Mouse (Mus musculus) neural tube, embryonic 13.5 days (tissue): Measurements from ENCODE around the gene Mapkap1. TPM values are rescaled to one million over a fixed set of nuclear protein-coding genes. Genes with fewer than 3 reads are reported as not detected.
A peak's percentile ranks its signal among the peaks of the same experiment; 100 is the strongest.

Experiments
- ATAC-seq: fragments of 200-750 bp; cut with Nextera tagmentation; 2 replicates; pipeline ENCODE4 v1.8.0; 2017; ENCODE audit warnings: low read depth, mild to moderate bottlenecking, moderate TSS enrichment, moderate library complexity
- H3K27ac ChIP-seq: fragments of 300-500 bp; sonication (generic); replicated peaks from 2 replicates; pipeline ENCODE4 v1.5.1; 2015; ENCODE audit warnings: moderate library complexity, mild to moderate bottlenecking, inconsistent platforms
- H3K27me3 ChIP-seq: fragments of 300-500 bp; sonication (generic); 2 replicates; pipeline ENCODE4 v1.6.1; 2015; ENCODE audit warnings: mild to moderate bottlenecking, inconsistent platforms
- H3K36me3 ChIP-seq: fragments of 300-500 bp; sonication (generic); 2 replicates; pipeline ENCODE4 v1.6.1; 2015; ENCODE audit warnings: mild to moderate bottlenecking, inconsistent platforms
- H3K4me1 ChIP-seq: fragments of 300-500 bp; sonication (generic); replicated peaks from 2 replicates; pipeline ENCODE4 v1.6.1; 2015; ENCODE audit warnings: inconsistent platforms
- H3K4me2 ChIP-seq: fragments of 300-500 bp; sonication (generic); 2 replicates; pipeline ENCODE4 v1.6.1; 2015; ENCODE audit warnings: inconsistent platforms, mild to moderate bottlenecking, moderate library complexity
- H3K4me3 ChIP-seq: fragments of 300-500 bp; sonication (generic); 2 replicates; pipeline ENCODE4 v1.5.1; 2015; ENCODE audit warnings: mild to moderate bottlenecking, inconsistent platforms
- H3K9ac ChIP-seq: fragments of 300-500 bp; sonication (generic); 2 replicates; pipeline ENCODE4 v1.6.1; 2015; ENCODE audit warnings: moderate library complexity, mild to moderate bottlenecking, inconsistent platforms
- H3K9me3 ChIP-seq: fragments of 300-500 bp; sonication (generic); 2 replicates; pipeline ENCODE4 v1.6.1; 2016; ENCODE audit warnings: inconsistent platforms
- WGBS: fragments of 180-500 bp; shearing (Covaris S2); methylation state at CpG from one replicate; pipeline ENCODE4 v1.1.7; 2015; 5-methylcytosine and 5-hydroxymethylcytosine counted together
- polyA plus RNA-seq: library from polyadenylated mRNA; unstranded; fragments of >200 nt; fragmentation: Nextera tagmentation; extraction: Ambion mirVana; gene quantifications from 2 replicates; pipeline ENCODE4 v1.2.1, GENCODE M21; 2015

The Mapkap1 gene
- polyA plus RNA-seq, 1 experiment from 2014 or later = 89.6 TPM

DNA sequence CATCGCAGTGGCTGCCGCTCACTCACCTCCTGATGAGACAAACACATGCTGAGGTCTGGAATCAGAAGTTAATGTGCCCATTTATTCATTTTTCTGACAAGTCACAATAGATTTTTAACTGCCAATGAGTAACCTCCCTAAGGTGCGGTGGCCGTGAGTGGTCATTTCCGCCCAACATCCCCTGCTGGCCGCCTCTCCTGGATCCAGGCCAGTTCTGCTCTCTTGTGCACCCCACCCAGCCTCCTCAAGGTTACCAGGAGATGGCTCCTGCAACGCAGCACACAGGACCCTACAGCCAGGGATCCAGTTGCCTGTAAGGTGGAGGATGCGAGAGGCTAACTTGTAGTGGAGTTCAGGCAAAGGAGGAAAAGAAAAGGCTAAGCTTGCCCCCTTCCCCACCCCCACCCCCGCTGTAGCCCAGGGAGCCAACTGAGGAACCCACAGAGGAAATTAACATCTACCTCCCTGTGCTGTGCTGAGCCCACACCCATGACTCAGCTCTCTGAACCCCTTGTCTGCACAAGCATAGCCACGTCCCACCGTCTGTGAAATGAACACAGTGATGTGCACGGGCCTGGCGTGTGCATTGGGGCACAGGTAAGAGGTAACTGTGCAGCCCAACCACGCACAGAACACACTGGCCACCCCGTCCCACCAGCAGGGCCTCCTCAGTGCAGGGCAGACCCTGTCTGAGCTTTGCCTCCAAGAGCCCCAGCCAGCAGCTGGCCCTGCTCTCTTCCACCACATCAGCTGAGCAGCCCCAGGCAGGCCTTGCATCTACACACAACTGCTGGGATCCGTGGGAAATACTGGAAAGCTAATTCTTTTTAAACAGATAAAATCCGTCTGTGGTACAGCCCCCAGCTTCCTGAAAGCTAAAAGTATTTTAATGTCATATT lies 221.0 kb downstream of the Mapkap1 start:
- no peak for ATAC-seq
- WGBS = 73% methylated on average over 17 of the region's 17 CpGs
- Histone ChIP-seq H3K36me3 (peaks cover 10% of the 10 kb centered on the region), H3K4me1 (peaks cover 17% of the 10 kb centered on the region), H3K9me3 (no peaks in the 10 kb centered on the region), H3K4me2 (no peak overlapping the region), H3K27ac (no peak overlapping the region), H3K27me3 (no peaks in the 10 kb centered on the region), H3K9ac (no peak overlapping the region), H3K4me3 (no peak overlapping the region)

DNA sequence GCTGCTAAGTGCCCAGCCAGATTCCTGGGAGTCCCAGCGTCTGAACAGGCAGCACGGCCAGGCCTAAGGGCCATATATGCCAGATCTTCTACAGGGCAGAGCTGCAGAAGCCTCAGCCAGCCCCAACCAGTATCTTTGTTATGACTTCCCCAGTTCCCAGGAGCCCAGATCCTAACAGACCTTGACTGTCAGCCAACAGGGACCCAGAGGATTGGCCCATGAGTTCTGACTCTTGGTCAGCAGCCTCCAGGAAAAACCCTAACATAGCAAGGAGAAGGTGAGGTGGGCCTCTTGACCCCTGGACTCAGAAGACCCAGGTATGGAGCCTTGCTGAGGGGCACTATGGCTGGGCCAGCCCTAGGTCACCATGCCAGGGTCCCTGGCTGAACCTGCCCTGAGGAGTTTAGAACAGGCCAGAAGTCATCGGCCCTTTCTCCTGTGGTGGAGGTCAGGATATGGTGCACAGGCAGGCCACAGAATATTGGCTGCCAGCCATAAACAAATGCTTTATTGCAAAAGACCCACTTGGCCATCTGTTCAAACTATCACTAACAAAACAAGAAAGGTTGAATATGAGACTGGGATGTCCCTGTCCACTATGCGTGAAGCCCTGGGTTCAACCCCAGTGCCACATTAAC lies 222.5 kb downstream of the Mapkap1 start:
- no peak overlapping the region for H3K4me2 ChIP-seq
- peaks cover 7% of the 10 kb centered on the region; the same call in 1 of the 2 replicates for H3K4me1 ChIP-seq
- no peak overlapping the region for H3K27ac ChIP-seq
- no peak overlapping the region for H3K4me3 ChIP-seq
- ATAC-seq = no peak
- H3K9me3 ChIP-seq = no peaks in the 10 kb centered on the region
- no peak overlapping the region for H3K9ac ChIP-seq
- WGBS = 86% methylated on average over 4 of the region's 4 CpGs
- H3K27me3 ChIP-seq = no peaks in the 10 kb centered on the region
- H3K36me3 ChIP-seq = peaks cover 10% of the 10 kb centered on the region

DNA sequence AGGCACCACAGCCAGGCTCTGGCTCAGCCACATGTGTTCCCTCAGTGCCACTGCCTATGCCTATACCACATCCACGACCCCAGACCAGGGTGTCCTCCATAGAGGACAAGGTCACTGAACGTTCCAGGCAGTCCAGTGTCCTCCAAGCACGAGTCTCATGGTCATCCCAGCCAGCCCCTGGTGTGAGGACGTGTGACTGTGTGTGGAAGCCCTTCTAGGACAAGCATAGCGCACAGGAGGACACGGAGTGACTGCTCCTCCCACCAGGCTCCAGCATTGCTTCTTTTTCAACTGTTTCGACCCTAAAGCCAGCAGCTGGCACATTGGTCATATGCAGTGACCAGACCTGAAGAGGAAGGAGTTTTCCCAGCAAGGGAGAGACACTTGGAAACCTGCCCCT lies 223.2 kb downstream of the Mapkap1 start:
- no peak overlapping the region for H3K9ac ChIP-seq
- H3K27me3 ChIP-seq = no peaks in the 10 kb centered on the region
- H3K4me1 ChIP-seq = peaks cover 7% of the 10 kb centered on the region; the same call in 1 of the 2 replicates
- H3K9me3 ChIP-seq = no peaks in the 10 kb centered on the region
- H3K36me3 ChIP-seq = peaks cover 10% of the 10 kb centered on the region
- H3K4me3 ChIP-seq = no peak overlapping the region
- 73% methylated on average over 7 of the region's 7 CpGs for WGBS
- no peak overlapping the region for H3K27ac ChIP-seq
- no peak overlapping the region for H3K4me2 ChIP-seq
- no peak for ATAC-seq

DNA sequence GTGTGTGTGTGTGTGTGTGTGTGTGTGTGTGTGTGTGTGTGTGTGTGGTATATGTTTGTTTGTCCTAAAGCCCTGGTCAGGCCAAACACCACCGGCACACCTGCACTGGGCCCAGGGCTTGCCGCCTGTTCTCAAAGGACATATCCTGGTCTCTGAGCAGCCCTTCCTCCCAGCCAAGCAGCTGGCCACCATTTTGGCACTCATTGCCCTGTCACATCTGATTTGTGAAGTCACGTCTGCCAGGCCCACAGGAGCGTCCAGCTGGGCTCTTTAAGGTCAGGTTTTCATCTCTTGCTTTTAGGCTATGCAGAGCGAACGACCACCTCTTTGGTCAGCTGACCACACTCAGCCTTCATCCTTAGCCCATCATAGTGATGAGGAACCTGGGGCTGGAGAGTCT lies 223.9 kb downstream of the Mapkap1 start:
- no peak for ATAC-seq
- Histone ChIP-seq H3K4me3 (no peak overlapping the region), H3K36me3 (0 out of 2 replicates have a peak, but pooled peaks cover 4% of the 10 kb centered on the region), H3K27me3 (no peaks in the 10 kb centered on the region), H3K4me2 (no peak overlapping the region), H3K4me1 (peaks cover 10% of the 10 kb centered on the region), H3K9ac (no peak overlapping the region), H3K27ac (no peak overlapping the region), H3K9me3 (no peaks in the 10 kb centered on the region)
- WGBS = 79% methylated on average over 6 of the region's 6 CpGs

DNA sequence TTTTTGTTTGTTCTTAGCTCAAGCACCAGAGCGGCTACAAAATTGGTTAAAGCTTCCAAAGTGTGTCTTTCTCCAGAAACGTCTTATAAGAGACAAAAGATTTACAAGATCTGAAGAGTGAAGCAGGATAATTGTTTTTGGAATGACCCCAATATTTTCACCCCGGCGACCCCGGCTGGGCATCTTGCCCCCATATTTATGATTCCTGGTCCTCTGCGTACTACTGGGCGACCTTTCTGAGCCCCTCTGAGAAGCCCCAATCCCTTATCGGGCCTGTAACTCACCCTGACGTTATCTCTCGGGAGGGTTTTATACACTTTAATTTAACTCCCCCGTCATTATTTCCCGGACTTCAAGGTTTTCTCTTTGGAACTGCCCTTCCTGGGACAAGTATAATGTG lies 225.5 kb downstream of the Mapkap1 start:
- 72% methylated on average over 12 of the region's 12 CpGs for WGBS
- no peak overlapping the region for H3K27ac ChIP-seq
- ATAC-seq = no peak
- no peak overlapping the region for H3K4me3 ChIP-seq
- H3K4me2 ChIP-seq = no peak overlapping the region
- H3K9ac ChIP-seq = no peak overlapping the region
- H3K36me3 ChIP-seq = no peaks in the 10 kb centered on the region
- H3K4me1 ChIP-seq = peaks cover 17% of the 10 kb centered on the region
- H3K27me3 ChIP-seq = no peaks in the 10 kb centered on the region
- no peaks in the 10 kb centered on the region for H3K9me3 ChIP-seq

DNA sequence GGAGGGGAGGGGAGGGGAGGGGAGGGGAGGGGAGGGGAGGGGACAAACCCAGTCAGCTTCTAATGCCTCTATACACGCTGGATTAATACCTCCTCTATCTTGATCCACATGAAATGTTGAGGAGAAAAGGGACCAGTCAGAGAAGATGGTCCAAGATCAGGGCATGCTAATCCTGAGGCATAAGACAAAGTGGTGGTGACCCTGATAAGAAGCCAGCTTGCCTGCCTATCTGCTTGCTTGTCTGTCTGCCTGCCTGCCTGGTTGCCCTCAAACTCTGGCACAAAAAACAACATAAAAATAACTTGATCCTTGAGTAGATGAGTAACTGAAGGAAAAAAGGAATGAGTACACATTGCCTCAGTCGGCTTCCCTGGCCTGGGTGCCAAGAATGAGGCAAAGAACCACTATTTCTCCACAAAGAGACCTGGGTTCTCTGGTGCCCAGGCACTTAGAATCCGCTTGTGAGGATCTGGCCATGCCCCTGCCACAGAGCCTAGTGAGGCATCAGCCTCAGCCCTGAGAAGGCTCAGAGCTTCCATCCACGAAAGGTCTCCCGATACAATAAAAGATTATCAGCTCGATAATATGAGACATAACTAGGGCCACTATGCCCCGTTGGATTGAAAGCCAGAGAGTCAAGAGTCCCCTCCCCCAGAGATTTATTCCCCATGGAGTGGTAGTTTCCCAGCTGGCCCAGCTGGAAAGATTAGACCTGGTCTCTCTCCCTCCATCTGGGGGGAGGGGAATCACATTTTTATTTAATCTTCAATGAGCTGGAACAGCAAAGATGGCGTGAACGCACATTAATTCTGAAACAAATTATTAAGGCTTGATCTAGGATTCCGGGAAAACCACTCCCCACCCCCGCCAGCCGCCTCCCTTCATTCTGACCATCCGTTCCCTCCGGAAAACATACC lies 228.9 kb downstream of the Mapkap1 start:
- Histone ChIP-seq H3K27ac (0 out of 2 replicates have a peak overlapping the region, but pooled peaks have one; percentile 4), H3K9ac (no peak overlapping the region), H3K9me3 (no peaks in the 10 kb centered on the region), H3K27me3 (peaks cover 5% of the 10 kb centered on the region; the same call in 1 of the 2 replicates), H3K4me3 (no peak overlapping the region), H3K4me2 (no peak overlapping the region), H3K36me3 (no peaks in the 10 kb centered on the region), H3K4me1 (peaks cover 21% of the 10 kb centered on the region)
- WGBS = 61% methylated on average over 14 of the region's 14 CpGs
- no peak for ATAC-seq

DNA sequence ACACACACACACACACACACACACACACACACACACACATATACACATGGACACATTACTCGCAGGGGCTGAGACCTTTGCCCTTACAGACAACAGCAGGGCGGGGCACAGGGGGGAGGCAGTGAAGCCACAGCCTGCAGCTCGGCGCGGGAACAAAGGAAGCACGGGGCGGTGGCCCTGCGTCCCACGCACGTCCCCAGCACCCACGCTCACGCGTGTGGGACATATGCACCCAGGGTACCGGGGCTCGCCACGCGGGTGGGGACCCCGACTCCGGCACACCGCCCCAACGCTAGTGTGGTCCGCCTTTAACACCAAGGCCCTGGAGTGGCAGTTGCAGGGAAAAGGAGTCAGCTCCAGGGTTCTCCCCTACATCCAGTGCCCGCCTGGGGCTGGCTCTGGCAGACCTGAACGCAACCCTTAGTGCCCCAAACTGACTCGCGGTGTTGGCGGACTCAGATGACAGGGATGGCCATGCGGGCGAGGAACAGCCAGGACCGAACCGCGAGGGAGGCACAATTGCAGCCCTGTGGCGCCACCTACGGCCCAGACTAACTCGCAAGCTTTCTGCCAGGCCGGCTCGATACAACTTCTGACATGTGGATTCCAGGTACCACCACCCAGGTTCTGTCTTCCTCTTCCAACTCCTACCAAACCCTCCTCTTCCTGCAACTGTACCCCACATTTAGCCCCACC lies 232.5 kb downstream of the Mapkap1 start:
- peaks cover 28% of the 10 kb centered on the region for H3K4me1 ChIP-seq
- H3K4me2 ChIP-seq = peak overlapping the region; percentile 87
- peak overlapping the region; percentile 40 for H3K4me3 ChIP-seq
- peak overlapping the region; percentile 54; the same call in 1 of the 2 replicates for H3K27ac ChIP-seq
- peak; percentile 70 for ATAC-seq
- WGBS = 11% methylated on average over 37 of the region's 37 CpGs
- no peaks in the 10 kb centered on the region for H3K9me3 ChIP-seq
- peaks cover 5% of the 10 kb centered on the region; the same call in 1 of the 2 replicates for H3K27me3 ChIP-seq
- H3K36me3 ChIP-seq = no peaks in the 10 kb centered on the region
- peak overlapping the region; percentile 74 for H3K9ac ChIP-seq

DNA sequence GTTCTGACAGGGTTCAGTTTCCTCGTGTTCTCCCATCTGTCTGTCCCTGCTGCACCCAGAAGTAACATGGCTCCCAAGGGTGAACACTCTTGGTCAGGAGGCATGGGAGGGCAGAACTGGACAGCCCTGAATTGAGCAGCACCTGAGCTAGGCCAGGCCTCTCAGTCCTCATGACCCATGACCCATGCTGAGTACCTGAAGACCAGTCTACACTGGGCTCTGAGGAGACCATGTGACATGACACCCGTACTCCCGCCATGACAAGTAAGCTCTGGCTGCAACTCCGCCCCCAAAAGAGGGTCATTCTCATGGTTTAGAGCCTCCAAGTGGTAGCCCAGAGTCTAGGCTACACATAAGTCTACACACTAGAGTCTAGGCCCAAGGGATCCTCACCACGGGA lies 233.2 kb downstream of the Mapkap1 start:
- Histone ChIP-seq H3K9ac (no peak overlapping the region), H3K4me1 (peaks cover 28% of the 10 kb centered on the region), H3K9me3 (no peaks in the 10 kb centered on the region), H3K36me3 (no peaks in the 10 kb centered on the region), H3K4me3 (no peak overlapping the region), H3K27me3 (peaks cover 5% of the 10 kb centered on the region; the same call in 1 of the 2 replicates), H3K27ac (no peak overlapping the region), H3K4me2 (no peak overlapping the region)
- no peak for ATAC-seq
- WGBS = 73% methylated on average over 5 of the region's 5 CpGs

DNA sequence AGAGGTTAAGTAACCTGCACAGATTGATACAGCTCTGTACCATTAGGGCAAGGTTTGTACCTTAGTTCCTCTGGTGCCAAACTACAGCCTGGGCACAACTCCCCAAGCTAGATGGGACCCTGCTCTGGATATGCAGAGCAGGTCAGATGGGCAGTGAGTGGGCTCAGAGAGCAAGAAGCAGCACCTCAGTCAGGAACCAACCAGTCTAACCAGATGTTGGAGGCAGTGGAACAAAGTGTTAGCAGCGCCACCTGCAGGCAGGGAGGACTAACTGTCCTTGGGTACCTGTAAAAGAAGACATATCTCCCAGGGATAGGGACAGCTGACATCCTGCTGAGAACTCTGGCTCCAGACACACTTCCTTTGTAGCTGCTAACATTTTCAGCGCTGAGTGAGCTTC lies 235.8 kb downstream of the Mapkap1 start:
- Histone ChIP-seq H3K27me3 (peaks cover 9% of the 10 kb centered on the region), H3K27ac (no peak overlapping the region), H3K36me3 (no peaks in the 10 kb centered on the region), H3K4me3 (no peak overlapping the region), H3K9me3 (no peaks in the 10 kb centered on the region), H3K4me1 (peaks cover 34% of the 10 kb centered on the region), H3K9ac (no peak overlapping the region), H3K4me2 (no peak overlapping the region)
- 39% methylated on average over 2 of the region's 2 CpGs for WGBS
- ATAC-seq = no peak

DNA sequence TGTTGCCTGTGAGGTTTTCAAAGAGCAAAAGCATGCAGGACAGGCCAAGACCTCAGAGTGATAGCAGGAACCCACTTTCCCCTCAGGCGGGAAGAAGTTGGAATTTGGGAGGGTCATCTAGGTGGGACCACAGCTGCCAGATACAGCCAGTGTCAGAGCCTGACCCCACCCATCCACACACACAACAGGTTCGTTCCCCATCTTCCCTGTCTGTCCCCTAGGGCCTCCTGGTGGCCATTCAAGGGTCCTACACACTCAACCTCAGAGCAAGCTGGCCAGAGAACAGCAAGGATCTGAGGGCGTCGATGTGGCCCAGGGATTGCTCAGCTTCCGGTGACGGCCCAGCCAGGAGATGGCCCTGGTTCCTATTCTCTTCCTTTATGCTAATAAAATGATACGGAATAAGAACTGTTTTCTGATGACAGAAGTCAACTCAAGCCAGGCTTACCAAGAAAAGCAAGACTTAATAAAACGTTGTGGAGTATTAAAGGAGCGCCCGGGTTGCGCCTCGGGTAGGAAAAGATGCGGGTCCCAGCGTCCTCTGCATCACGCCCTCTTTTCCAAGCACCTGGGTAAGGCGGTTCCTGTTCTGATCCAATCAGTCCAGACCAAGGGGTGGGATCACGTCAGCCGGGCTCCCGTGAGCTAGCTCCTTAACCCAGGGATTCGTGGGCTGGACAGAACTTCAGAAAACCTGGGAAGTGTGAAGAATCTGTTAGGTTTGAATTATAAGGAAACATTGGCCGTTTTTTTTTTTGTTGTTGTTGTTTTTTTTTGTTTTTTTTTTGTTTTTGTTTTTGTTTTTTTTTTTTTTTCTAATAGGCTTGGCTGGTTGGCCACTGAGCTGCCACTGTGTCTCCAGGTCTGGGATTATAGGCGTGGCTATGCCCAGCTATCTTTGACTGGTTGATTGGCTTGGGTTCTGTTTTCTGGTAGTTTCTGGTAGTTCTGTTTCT lies 238.3 kb downstream of the Mapkap1 start:
- peaks cover 34% of the 10 kb centered on the region for H3K4me1 ChIP-seq
- 41% methylated on average over 22 of the region's 22 CpGs for WGBS
- no peaks in the 10 kb centered on the region for H3K36me3 ChIP-seq
- no peak overlapping the region for H3K4me3 ChIP-seq
- peaks cover 4% of the 10 kb centered on the region for H3K27me3 ChIP-seq
- H3K9me3 ChIP-seq = no peaks in the 10 kb centered on the region
- H3K4me2 ChIP-seq = no peak overlapping the region
- no peak overlapping the region for H3K9ac ChIP-seq
- H3K27ac ChIP-seq = no peak overlapping the region
- no peak for ATAC-seq
